Mouse (Mus musculus) myocyte (in vitro differentiated cells): Measurements from ENCODE around the gene Huwe1. TPM values are rescaled to one million over a fixed set of nuclear protein-coding genes. Genes with fewer than 3 reads are reported as not detected.

Source experiments
- H3K27me3 ChIP-seq: one replicate; pipeline ENCODE4 v1.6.1; 2011; ENCODE audit not compliant: control insufficient read depth, insufficient read depth, insufficient read length
- H3K36me3 ChIP-seq: one replicate; pipeline ENCODE4 v1.6.1; 2011; ENCODE audit not compliant: control insufficient read depth, insufficient read depth
- H3K4me2 ChIP-seq: one replicate; pipeline ENCODE4 v1.6.1; 2011; ENCODE audit warnings: low read depth, control low read depth
- H3K4me3 ChIP-seq: one replicate; pipeline ENCODE4 v1.5.1; 2011; ENCODE audit warnings: mild to moderate bottlenecking, control low read depth, moderate library complexity
- H3K79me2 ChIP-seq: one replicate; pipeline ENCODE4 v1.6.1; 2011; ENCODE audit not compliant: control insufficient read depth, insufficient read depth
- H3ac ChIP-seq: one replicate; pipeline ENCODE4 v1.6.1; 2011; ENCODE audit not compliant: control insufficient read depth, insufficient read length
- E2F4 ChIP-seq: IDR thresholded peaks from one replicate; pipeline ENCODE4 v1.6.1; 2011; ENCODE audit warnings: mild to moderate bottlenecking, control low read depth, moderate library complexity; ENCODE audit not compliant: insufficient read depth
- MAX ChIP-seq: IDR thresholded peaks from one replicate; pipeline ENCODE4 v1.6.1; 2011; ENCODE audit warnings: low read depth, mild to moderate bottlenecking, control low read depth
- MYOD1 ChIP-seq, 3 experiments: IDR thresholded peaks; one replicate each; pipeline ENCODE4 v1.6.1; 2011; ENCODE audit warnings: control low read depth in 2 of 3, low read depth in 2 of 3, mild to moderate bottlenecking in 2 of 3, moderate library complexity in 1 of 3; ENCODE audit not compliant: insufficient read length in 2 of 3, control insufficient read depth in 1 of 3
- MYOG ChIP-seq, 3 experiments: IDR thresholded peaks; one replicate each; pipeline ENCODE4 v1.6.1; 2011; ENCODE audit warnings: control low read depth in 2 of 3, low read depth in 2 of 3, mild to moderate bottlenecking in 2 of 3; ENCODE audit not compliant: insufficient read length in 2 of 3, control insufficient read depth in 1 of 3, insufficient read depth in 1 of 3
- POLR2A ChIP-seq: IDR thresholded peaks from one replicate; pipeline ENCODE4 v1.6.1; 2011; ENCODE audit warnings: low read depth, mild to moderate bottlenecking, control low read depth, moderate library complexity; ENCODE audit not compliant: insufficient read length
- POLR2AphosphoS2 ChIP-seq: IDR thresholded peaks from one replicate; pipeline ENCODE4 v1.6.1; 2011; ENCODE audit warnings: low read depth, control low read depth; ENCODE audit not compliant: insufficient read length
- REST ChIP-seq: IDR thresholded peaks from one replicate; pipeline ENCODE4 v1.6.1; 2011; ENCODE audit warnings: mild to moderate bottlenecking, control low read depth, moderate library complexity; ENCODE audit not compliant: insufficient read depth, insufficient read length
- SRF ChIP-seq: IDR thresholded peaks from one replicate; pipeline ENCODE4 v1.6.1; 2011; ENCODE audit warnings: low read depth; ENCODE audit not compliant: control insufficient read depth, insufficient read length
- TCF12 ChIP-seq: IDR thresholded peaks from one replicate; pipeline ENCODE4 v1.6.1; 2011; ENCODE audit warnings: mild to moderate bottlenecking, control low read depth; ENCODE audit not compliant: poor library complexity, insufficient read depth, severe bottlenecking
- TCF3 ChIP-seq: IDR thresholded peaks from one replicate; pipeline ENCODE4 v1.6.1; 2011; ENCODE audit warnings: low read depth, control low read depth; ENCODE audit not compliant: insufficient read length
- USF1 ChIP-seq: IDR thresholded peaks from one replicate; pipeline ENCODE4 v1.6.1; 2011; ENCODE audit warnings: low read depth, mild to moderate bottlenecking, control low read depth, moderate library complexity
- polyA plus RNA-seq: library from polyadenylated mRNA; unstranded; fragments of >200 nt; fragmentation: generic; extraction: Trizol; gene quantifications from one replicate; pipeline ENCODE4 v1.2.1, GENCODE M21; 2012; ENCODE audit warnings: missing spikeins

Gene Huwe1
- polyA plus RNA-seq, 1 experiment, result 40.3 TPM

GRCm38 (mm10) chrX:151947781-151948180 is 147.2 kb downstream of the Huwe1 start:
- TF ChIP-seq POLR2AphosphoS2 (no peak), TCF12 (no peak), REST (no peak), TCF3 (no peak), MYOG (IDR thresholded peaks at IDR 0.05; ENCODE audit: control insufficient read depth in 1 of 3, insufficient read depth in 1 of 3, insufficient read length in 2 of 3, low read depth in 2 of 3) (no peak), POLR2A (no peak), SRF (no peak), USF1 (no peak)

GRCm38 (mm10) chrX:151950231-151950630 is 149.6 kb downstream of the Huwe1 start:
- H3K4me3 ChIP-seq, result no peak overlapping the region
- no peak overlapping the region for H3ac ChIP-seq
- no peak overlapping the region for H3K4me2 ChIP-seq
- no peaks in the 10 kb centered on the region for H3K27me3 ChIP-seq
- H3K79me2 ChIP-seq, result no peaks in the 10 kb centered on the region
- TF ChIP-seq POLR2AphosphoS2, result no peak
- H3K36me3 ChIP-seq, result no peaks in the 10 kb centered on the region

More at GRCm38 (mm10) chrX:151947781-151948180, 147.2 kb downstream of the Huwe1 start:
- Histone ChIP-seq H3K4me3 (no peak overlapping the region), H3ac (no peak overlapping the region), H3K79me2 (no peaks in the 10 kb centered on the region), H3K4me2 (no peak overlapping the region), H3K27me3 (no peaks in the 10 kb centered on the region), H3K36me3 (no peaks in the 10 kb centered on the region)

GRCm38 (mm10) chrX:151951181-151951580 is 150.6 kb downstream of the Huwe1 start:
- no peaks in the 10 kb centered on the region for H3K27me3 ChIP-seq
- no peak overlapping the region for H3ac ChIP-seq
- TF ChIP-seq POLR2A, result no peak
- no peak for TF ChIP-seq E2F4
- TF ChIP-seq USF1, result no peak
- TF ChIP-seq REST, result no peak
- no peak for TF ChIP-seq POLR2AphosphoS2
- TF ChIP-seq MYOD1 (IDR thresholded peaks at IDR 0.05; ENCODE audit: control insufficient read depth in 1 of 3, insufficient read length in 2 of 3, low read depth in 2 of 3), result no peak
- TF ChIP-seq MAX, result no peak
- no peak for TF ChIP-seq MYOG (IDR thresholded peaks at IDR 0.05; ENCODE audit: control insufficient read depth in 1 of 3, insufficient read depth in 1 of 3, insufficient read length in 2 of 3, low read depth in 2 of 3)

More at GRCm38 (mm10) chrX:151951181-151951580, 150.6 kb downstream of the Huwe1 start:
- Histone ChIP-seq H3K4me3 (no peak overlapping the region), H3K79me2 (no peaks in the 10 kb centered on the region), H3K4me2 (no peak overlapping the region), H3K36me3 (no peaks in the 10 kb centered on the region)

Other genes starting within 250 kb of the Huwe1 start
- gene Hsd17b10, start 201.0 kb downstream of the Huwe1 start, polyA plus RNA-seq, result 151 TPM
- 0.97 TPM for gene Ribc1, start 215.5 kb downstream of the Huwe1 start, polyA plus RNA-seq
- gene Smc1a, start 215.6 kb downstream of the Huwe1 start, polyA plus RNA-seq, result 16.7 TPM